Mouse (Mus musculus) retina, embryonic 14.5 days (tissue): Measurements from ENCODE around the gene Cabcoco1.

Experiments
- DNase-seq: peaks from one replicate; pipeline ENCODE4 v3.0.0-alpha.2; 2015; ENCODE audit warnings: low spot score

The Cabcoco1 gene

DNA sequence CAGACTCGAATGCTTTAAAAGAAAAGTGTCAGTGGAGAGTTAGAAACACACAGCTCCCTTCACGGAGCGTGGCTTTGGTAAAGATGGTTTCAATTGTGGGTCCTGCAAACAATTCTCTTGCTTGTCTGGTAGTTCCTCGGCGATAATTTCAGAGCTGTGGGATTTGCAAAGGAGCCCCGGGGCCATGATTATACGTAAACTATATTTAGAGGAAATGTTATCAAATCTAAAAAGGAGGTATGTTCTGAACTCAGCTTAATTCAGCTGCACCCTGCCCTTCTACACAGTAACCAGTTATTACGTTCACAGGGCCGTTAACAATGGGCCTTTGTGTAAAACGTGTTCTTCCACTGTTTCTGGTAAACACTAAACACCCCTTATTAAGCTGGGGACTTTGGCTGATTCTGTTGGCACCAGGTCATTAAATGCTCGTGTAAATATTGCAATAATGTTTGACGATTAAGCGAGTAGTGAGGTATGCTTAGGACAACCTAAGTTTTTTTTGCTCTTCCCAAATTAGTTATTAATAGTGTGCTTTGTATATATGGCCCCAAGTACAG lies 106.6 kb downstream of the Cabcoco1 start:
- no peak for DNase-seq

DNA sequence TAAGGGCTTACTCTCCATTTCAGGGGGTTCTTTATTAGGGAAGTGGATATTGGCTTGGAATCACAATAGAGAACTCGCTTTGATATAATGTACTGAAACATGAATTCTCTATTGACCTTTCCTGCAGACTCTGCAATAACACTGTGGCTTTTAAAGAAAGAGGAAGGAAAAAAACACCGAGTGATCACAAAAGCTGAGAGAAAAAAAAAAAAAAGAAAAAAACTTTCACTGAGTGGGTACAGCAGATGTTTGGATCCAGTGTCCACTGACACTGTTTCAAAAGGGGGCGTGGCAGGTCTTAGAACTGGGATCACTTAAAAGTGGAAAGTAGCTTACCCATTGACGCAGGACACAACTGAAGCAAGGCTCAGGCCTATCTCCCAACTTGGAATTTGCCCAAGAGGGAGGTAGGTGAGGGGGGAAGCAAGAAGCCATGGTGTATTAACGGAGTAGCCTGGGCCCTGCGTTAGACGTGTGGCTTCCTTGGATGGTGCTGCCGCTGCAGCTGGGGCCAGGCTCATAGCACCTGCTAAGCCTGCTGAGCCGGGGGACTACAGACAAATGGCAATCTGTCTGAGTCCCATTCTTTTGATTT lies 107.6 kb downstream of the Cabcoco1 start:
- no peak for DNase-seq

DNA sequence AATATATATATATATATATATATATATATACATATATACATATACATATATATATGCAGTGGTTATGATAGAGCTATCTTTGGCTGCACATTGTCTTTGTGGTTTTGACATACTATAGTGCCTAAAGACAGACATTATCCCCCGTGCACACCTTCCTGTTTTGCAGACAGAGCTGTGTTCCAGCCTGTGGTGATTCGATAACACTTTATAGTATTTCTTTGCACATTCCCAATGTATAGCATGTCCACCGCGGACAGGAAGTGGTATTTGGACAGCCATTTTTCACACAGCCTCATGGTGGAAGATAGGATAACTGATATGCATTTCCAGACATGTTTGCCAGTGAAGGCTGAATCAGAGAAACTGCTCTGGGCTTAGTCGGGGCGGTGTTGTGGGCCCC lies 110.3 kb downstream of the Cabcoco1 start:
- DNase-seq = no peak

- DNase-seq = no peak
Measured at GRCm38 (mm10) chr10:68430929-68431328, 110.8 kb downstream of the Cabcoco1 start.

- DNase-seq = no peak
Measured at GRCm38 (mm10) chr10:68420393-68420920, 121.2 kb downstream of the Cabcoco1 start.

DNA sequence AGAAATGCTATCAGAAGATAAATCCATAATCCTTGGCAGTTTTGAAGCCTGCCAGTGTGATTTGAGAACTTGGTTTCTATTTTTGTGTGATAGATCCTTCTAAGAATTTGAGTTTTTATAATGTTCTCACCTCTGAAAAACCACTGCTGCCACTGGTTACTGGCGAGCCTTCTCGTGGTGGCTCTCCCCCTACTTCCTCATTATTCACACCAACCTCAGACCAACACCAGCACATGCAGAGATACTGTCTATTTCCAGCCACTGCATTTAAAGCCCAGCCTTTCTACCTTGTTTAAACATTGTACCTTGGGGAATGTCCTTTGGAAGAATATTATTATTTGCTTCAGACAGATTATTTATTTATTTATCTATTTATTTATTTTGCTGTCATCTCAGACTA lies 121.8 kb downstream of the Cabcoco1 start:
- no peak for DNase-seq

DNA sequence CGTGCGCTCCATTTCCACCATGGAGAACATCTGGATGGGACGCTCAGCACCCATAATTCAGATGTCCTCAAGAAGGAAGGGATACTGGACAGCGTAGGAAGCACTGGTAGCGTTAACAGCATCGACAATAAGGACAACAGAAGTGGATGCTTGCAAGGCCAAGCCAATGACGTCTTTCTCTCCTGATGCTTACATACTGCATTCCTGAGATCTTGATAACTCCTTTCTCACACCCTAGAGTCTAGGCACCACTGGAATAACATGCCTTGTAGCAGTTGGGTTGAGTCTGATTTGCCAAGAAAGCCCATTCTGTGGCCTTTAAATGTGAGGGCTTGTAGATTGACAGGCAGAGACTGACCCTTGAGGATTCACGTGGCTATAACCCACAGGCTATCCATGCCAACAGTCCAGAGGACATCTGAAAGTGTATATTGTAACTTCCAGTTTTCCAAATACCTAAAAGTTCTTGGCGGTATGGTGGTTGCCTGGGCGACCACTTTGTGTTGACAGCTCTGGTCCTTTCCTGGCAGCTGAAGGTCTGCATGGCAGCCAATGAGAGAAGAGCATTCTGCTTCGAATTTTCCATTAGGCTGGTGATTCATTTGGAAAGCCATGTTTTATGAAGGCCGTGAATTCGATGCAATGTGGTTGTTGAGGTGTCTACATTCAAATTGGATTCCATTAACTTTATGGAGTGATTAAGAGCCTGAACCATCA lies 124.5 kb downstream of the Cabcoco1 start:
- no peak for DNase-seq

DNA sequence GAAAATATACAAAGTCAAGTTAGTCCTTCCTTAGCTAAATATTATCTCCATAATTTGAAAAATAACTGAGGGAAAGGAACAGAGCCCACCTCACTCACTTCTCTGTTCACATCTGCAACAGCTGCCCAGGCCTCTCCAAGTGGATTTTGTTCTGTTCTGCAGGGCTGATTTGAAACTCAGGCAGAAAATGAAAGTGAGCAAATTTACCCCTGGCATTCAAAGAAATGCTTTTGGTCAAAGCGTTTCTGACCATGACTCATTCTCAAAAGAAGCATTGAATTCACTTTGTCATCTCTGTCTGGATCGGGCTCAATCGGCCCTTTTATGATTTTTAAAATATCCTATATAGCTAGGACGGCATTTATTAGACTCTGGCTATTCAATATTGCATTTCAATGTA lies 135.8 kb downstream of the Cabcoco1 start:
- no peak for DNase-seq

GRCm38 (mm10) chr10:68396786-68397185 lies 144.9 kb downstream of the Cabcoco1 start:
- DNase-seq = no peak

- no peak for DNase-seq
Measured at GRCm38 (mm10) chr10:68396083-68396482, 145.6 kb downstream of the Cabcoco1 start.

- DNase-seq = no peak
Measured at GRCm38 (mm10) chr10:68391640-68392039, 150.1 kb downstream of the Cabcoco1 start.

DNA sequence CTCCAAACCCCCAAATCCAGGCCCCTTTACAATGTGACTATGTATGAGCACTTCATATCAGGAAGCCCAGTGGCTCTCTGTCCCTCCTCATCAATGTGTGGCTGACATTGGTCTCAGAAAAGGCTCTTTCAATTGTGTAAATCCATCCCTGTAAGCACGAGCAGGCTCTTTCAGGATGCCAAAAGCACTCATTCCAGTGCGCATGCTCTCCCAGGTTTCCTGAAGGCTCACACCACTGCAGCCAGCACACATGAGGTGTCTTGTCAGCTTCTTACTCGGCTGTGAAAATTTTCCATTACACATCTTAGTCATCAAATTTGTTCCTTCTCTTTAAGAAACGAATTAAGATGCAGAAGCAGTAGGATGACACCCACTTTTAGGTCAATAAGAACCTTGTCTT lies 152.9 kb downstream of the Cabcoco1 start:
- DNase-seq = no peak

DNA sequence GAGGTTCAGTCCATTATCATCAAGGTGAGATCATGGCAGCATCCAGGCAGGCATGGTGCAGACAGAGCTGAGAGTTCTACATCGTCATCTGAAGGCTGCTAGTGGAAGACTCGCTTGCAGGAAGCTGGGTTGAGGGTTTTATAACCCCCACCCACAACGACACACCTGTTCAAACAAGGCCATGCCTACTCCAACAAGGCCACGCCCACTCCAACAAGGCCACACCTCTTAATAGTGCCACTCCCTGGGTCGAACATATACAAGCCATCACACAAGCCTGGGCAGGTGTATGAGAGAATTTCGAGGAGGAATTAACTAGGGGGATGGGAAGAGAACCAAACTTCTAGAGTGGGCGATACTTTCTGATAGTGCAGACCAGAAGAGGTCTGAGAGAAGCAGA lies 153.6 kb downstream of the Cabcoco1 start:
- no peak for DNase-seq
